Mouse (Mus musculus) c-Kit-positive CD71-negative TER-119-negative erythroid progenitor cells, embryonic 14.5 days (primary cell): ENCODE data around the gene Nr1d1.
A peak's percentile ranks its signal among the peaks of the same experiment; 100 is the strongest.
"Not testable (repeated sequence)": the region's sequence is repeated elsewhere in the genome, so short reads cannot be mapped to it uniquely, and the experiment has no call there.

Source experiments
- DNase-seq: peaks from one replicate; pipeline ENCODE4 v3.0.0-alpha.2; 2013; ENCODE audit warnings: low read depth

Gene Nr1d1

DNA sequence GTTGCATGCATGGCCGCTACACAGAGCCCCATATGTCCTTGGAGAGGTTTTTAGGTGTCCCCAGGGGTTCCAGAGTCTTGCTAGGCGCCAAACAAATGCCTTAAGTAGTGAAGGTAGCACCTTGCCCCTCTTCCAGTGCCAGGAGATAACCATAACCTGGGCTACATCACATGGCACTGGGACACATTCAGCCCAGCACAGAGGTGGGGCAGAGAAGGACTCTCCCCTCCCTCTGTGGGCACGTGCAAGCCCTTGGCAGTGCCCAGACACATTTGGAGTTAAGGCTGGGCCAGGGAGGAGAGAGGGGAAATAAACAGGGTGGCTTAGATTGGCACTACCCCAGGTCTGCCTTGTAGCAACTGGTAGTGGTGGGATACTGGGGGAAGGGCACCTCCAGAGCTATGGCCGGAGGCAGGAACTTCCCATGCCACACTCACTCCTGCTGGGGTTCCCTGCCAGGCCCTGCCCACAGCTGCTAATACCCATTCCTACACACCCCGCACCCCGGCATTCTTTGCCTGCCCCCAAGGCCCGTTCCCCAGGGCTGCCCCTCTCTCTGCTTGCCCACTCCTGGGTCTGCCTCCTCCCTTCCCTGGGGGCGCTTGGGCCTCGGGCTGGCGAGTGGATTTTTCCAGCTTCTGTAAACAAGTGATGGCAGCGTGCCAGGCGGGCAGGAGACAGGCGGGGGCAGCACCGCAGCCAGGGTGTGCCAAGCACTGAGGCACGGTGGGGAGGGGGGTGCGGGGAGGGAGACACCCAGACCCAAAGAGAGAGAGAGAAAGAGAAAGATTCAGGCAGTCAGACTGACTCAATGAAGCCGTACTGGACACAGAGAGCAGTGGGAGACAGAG, 24.6 kb downstream of the Nr1d1 start:
- no peak for DNase-seq

DNA sequence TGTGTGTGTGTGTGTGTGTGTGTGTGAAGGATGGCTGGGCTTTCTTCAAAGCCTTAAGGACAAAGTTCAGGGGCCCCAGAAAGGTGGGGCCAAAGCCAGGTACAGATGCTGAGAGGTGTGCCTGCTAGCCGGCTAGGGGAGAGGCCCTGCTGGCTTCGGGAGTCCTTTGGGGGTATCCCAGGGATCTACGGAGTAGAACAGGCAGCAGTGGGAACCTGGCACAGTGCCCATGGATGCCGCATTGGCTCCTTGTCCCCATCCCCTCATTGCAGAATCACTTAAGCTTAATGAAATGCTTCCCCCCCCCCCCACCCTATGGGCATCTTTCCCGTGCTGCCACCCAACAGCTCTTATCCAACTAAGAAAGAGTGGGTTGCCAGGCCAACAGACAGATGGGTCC, 25.4 kb downstream of the Nr1d1 start:
- DNase-seq: no peak

DNA sequence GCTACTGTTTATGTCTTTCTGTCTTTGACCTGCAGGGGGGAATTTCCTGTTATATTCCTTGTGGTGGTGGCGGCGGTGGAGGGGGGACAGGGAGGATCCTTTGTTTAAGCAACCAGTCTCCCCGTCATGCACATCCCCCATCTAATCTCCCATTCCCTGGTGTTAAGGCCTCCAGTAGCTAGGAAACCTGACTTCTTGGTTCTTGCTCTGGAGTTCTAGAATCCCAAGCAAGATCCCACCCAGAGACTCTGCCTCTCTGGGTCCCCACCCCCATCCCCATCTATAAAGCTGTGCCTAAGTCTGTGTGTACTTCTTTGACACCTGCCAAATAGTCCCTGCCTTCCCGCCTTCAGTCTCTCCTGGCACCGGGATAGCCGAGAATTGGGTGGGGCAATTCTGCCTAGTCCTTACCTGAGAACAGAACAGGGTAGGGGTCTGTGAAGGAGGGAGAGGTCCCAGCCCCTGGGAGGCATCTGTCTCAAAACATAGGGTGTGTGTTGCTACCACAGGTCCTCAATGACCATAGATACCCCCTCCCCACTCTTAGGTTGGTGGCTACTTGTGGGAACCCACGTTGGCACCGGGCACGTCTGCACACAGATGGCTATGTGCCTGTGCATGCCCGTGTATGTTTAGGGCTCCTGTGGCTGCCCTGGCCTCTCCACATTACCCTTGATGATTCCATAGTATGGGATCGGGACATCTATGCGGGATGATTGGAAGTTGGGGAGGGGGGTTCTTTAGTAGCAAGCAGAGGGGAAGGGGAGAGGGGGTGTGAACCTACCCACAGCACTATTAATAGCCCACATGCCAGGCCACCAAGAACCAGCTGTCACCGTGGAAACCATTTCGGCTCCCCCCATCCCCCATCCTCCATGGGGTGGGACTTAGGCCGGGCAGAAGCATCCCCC, 26.4 kb downstream of the Nr1d1 start:
- DNase-seq: no peak

DNA sequence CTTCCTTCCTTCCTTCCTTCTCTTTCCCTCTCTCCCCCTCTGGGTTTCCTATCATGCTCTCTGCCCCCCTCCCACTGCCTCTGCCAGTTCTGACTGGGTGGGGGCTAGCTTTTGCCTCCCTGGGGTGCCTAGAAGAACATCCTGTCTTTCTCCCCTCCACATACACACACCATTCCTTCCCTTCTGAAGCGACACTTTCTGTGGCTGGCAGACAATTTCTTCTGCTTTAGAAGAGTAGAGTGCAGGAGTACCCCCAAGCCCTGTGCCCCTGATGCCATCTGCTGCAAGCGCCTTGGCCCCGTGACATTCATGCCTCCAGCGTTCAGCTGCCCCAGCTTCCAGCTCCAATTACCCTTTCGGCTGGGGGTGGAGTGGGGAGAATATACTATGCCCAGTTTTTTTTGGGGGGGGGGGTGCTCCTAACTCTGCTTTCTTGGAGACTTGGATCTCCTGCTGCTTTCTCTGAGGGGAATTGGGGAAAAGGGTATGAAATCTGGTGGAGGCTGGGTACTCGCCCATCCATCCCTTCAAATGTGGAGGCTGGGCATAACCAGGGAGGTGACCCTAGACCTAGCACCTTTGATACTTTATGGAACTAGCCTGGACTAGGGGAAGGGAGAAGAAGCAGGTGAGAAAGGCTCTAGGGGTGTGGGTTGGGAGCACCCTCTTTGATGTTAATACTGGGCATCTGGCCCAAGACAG, 27.2 kb downstream of the Nr1d1 start:
- no peak for DNase-seq

DNA sequence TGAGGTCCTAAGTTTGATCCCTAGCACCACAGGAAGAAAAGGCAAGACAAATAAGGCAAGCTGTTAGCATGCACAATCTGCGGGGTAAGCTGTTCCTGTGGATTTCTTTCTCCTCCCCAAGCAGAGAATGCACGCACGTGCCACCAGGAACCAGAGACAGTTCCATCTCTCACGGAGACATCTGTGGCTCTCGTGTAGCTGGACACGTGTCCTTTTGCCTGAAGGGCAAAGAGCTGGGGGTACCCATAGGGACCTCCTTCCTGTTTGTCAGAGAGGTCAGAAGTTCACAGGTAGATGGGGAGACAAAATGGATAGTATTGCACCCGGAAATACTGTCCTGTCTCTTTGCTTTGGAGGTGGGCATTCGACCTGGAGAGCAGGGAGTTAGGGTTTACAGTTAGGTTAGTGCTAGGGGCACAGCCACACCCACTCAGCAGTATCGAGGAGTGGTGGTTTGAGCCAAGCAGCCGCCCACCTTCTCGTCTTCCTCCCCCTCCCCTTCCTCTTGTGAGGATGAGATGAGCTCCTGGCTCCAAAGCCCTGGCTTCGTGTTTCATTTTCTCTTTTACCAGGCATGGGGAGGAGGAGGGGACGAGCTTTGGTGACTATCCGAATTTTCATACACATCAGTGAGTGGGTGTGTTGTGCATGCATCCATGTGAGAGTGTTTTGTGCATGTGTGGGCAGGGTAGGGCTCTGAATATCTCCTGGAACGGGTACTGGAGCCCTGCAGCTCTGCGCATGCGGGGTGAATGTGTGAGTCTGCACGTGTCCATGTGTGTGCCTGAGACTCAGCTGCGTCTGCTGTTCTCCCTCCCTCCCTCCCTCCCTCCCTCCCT, 28.1 kb downstream of the Nr1d1 start:
- DNase-seq: peak; percentile 76

DNA sequence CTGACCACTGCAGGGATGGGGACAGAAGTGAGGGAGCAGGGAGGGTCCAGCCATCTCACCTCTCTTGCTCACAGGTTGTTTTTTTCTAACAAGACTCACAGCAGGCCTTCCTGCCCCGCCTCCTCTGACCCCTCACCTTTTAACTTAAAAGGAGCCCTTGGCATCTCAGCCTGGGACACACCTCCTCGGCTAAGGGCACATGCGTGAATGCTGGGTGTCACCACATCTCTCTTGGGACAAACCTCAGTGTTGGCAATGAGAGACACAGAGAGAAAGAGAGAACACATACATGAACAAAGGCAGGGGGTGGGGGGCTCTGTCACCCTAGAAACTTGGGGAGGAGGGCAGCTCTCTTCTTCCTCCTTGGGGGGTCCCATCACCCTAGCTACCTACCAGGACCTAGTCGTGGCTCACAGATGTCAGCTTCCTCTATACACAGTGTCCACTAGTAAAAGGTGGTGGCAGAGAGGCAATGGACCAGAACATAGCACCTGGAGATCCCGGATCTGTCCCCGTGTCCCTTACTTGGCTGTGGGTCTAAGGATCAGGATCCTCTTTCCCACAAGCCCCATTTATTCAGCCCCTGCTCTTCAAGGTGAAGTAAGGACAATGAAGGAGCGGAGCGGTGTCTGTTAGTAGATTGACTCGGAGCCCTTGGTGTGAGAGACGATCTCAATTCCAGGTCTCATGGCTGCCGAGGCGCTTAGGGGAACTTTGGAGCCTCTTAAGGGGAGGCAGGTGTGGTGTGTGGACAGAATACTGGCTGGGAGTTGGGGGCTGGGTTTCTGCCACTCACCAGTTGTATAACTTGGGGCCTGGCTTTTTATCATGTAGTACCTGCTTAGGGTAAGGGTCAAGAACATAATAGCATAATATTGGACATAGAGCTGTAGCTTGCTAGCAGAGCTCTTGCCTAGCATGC, 28.9 kb downstream of the Nr1d1 start:
- DNase-seq: no peak

DNA sequence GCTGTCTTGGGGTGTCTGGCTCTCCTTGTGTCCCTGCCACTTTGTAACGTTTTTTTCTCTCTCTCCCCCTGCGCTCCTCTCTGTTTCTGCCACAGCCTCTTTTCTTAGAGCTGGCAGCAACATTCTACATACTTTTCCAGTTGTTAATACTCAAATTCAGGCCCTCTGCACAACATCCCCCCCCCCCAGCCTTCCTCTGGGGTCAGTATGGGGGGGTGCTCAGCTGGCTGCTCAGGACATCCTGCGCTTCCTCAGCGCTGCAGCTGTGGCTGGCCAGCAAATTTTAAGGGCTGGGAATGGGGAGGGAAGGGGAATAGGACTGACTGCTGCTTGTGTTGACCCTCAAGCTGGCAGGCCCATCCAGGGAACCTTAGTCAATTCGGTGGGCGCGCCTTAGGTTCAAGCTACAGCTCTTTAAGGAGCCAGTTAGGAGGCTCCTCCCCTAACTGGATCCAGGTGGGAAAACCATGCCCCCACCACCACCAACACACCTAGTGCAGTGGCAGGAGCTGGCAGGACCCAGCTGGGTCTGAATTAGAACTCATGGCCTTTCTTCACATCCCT, 30.6 kb downstream of the Nr1d1 start:
- no peak for DNase-seq

DNA sequence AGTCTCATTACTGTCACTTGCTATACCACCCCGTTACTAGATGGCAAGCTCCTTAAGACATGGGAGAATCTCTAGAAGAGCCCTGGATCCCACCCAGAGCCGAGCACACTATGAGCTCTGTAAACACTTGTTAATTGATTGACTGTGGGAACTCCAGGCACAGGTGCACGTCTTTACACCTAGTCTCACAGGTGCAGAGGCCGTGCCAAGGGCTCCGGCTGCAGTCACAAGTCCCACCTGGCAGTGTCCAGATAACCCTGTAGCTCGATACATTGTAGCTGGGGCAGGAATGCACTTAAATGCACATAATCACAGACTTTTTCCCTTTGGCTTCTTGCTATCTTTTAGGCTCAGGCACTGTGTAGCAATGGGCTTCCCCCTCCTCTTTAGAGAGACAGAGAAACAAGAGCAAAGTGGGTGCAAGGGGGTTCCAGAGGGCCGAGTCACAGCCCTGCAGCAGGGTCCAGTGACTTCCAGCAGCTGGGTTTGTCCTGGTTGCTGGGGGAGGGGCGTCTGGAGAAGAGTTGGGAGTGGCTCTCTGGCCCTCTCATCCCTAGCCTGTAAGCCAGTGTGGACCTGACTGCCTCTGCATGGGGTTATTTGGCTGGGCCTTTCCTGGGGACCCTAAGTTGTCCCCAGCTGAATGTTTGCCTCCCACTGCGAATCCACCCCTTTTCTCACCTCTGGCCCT, 31.3 kb downstream of the Nr1d1 start:
- DNase-seq: no peak

DNA sequence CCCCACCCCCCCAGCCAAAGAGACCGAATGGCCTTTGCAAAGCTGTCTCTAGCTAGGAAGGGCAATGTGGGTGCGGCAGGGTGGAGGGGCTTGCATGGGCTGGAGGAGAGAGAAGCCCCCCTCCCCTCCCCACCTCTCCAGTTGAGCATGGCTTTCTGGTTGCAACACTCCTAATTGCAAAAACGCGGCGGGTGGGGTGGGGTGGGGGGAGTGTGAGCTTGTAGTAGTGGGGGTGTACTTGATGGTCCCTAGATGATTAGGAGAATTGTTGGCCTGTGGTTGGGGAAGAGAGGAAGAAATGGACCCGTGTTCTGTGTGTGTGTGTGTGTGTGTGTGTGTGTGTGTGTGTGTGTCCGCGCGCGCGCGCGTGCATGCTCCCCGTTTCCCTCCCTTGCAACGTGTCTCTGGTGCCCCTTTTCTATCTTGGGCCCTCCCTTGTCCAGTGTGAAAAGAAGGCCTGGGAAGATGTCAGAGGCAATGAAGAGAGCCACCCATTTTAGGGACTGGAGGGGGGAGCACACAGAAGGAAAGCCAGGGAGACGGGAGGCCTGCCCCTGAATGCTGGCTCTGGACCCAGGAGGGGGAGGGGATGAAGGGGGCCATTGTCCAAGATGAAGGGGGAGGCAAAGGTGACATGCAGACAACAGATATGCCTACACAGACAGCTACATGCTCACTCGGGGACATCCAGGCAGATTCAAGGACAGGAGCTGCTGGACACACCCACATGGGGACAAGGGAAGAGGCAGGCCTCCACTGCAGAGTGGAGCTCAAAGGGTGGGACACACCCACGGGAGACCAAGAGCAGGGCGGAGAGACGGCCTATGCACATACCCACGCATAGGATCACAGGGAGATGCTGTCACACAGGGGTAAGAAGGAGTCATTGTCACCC, 32.5 kb downstream of the Nr1d1 start:
- DNase-seq: no peak

DNA sequence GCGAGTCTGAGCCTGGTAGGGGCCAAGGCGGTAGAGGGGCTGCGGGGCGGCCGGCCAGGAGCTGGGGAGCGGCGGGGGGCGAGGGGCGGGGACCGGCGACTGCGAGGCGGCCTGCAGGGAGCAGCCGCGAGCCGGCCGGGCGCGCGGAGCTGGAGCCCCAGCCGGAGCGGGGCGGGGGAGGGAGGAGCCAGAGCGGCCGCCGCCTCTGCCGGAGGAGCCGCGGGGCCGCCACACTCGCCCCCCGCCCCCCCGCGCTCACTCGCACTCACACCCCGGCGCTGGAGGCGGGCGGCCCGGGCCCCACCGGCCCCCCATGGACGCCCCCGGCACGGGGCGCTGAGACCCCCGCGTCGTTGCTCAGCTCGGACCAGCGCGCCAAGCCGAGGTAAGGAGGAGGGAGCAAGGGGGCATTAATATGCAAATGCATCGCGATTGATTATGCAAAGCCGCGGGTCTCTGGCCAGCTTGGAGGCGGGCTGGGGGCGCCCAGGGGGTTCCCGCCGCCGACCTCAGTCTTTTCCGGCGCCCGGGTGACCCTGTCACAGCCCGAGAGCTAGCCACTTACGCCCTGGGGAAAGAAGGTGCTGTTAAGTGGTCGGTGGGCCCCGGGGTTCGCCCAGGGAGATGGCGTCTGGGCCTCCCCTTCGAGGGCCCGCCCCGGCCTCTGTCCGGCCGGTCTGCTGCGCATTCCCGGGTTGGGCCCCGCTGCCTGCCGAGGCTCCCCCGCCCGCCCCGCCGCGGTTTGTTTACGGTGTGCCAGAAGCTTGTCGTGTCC, 33.3 kb downstream of the Nr1d1 start:
- no peak for DNase-seq

DNA sequence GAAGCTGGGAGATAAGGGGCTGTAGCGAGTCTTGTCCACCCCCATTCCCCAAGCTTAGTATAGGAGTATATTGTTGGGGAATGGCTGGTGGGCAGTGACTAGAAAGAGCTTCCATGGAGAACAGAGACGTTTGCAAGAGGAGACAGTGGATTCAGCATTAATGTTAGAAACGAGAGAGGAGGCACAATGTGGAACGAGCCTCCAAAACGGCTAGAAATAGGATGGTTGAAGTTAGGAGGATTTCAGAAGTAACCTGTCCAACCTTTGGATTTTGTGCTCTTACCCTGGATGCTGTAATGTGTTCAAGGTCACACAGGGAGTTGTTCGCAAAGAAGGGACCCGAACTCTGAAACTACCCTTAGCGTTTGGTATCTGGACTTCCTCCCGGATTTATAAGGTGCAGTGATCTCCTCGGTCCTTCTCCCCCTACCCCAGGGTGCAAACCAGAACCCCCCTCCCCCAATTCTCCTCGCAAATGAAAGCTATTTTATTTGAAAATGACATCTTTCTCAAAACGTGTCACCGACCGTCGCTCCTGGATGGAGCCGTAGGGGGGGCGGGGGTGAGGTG, 34.0 kb downstream of the Nr1d1 start:
- DNase-seq: no peak

DNA sequence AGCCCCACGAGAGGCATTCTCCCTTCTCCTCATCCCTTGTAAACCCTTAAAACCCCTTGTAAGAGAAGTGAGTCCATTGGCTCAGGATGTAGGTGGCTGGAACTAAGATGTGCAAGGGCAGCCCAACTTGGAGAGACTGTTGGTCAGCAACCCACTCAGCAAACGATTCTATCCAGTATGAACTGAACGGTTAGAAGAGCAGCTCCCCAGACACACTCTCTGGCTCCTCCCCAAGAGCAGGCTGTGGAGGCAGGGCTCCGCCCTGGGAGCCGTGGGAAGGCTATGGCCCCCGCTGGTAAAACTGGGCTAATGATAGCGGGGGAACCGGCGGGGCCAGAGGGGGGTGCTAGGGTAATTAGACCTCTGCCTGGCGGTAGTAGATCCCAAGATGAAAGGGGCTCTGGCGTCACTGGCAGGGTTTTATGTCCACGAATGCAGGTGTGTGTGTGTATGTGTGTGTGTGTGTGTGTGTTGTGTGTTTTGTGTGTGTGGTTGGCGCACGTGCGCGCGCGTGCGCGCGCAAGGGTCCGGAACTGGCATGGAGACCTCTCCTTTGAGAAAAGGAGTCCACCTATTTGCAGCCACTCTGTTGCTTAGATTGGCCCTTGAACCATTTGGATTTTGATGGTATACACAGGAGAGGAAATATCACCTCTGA, 34.6 kb downstream of the Nr1d1 start, which contains the start of gene Thra:
Gene Thra, plus strand, starts transcription at position 246 of the 658 bp plus-strand sequence.
- no peak for DNase-seq

DNA sequence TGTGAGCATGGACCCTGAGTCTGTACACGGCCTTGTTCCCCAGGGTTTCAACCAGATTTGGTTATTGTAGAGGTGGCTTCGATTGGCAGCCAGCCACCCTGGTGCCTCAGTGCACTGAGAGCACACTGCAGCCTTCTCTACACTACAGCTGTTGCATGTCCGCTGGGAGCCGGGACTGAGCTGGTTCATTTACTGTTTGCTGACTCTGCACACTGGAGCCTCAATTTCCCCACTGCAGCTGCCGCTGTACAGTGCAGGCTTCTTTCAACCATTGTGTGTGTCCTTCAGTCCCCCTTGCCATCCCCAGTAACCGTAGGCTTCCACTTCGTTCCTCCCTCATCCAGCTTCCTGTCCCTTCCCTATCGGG, 35.1 kb downstream of the Nr1d1 start:
- no peak for DNase-seq

DNA sequence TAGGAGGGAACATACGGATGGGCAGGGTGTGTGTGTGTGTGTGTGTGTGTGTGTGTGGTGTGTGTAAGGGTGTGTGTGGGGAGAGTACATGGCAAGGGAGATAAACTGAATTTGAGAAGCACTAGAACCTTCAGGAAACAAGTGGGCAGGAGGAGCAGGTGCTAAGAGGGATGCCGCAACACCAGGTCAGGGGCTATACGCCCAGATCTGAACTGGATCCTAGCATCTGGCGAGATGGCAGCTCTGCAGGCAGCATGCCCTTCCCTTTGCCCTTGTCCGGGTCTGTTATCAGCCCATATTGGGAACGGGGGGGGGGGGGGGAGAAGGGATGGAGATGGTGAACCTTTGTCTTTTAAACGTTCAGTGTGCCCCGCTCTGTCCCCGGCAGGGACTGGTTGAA, 36.2 kb downstream of the Nr1d1 start:
- DNase-seq: no peak

DNA sequence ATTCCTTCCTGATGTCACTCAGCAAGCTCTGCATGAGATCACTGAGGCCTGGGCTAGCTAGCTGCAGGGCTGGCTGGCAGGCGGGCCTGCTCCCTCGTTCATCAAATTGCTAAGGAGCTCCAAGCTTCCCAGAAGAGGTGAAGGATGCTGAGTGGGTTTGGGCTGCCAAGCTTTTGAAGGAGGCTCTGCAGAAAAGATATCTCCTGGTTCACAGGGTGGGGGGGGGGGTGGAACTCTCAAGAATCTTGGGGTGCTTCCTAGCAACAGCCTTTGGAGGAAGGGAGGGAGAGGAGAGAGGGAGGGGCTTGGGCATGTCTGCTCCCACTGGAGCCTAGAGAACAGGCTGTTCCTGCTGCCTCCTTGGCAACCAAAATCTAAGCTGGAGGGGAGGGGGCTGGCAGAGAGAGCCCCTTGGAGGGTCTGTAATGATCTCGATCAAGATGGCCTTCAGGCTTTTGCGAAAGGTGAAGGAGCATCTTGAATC, 36.7 kb downstream of the Nr1d1 start:
- no peak for DNase-seq

DNA sequence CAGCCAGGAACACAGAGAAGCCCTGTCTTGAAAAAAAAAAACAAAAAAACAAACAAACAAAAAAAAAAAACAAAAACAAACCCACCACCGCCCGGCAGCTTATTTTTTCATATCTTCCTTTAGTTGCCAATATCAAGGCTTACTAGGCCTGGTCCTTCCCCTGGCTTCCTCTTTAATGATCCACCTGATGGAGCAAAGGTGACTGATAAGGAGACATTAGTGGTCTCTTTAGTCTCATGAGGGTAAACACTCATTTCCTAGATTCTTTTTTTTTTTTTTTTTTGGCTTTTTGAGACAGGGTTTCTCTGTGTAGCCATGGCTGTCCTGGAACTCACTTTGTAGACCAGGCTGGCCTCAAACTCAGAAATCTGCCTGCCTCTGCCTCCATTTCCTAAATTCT, 37.9 kb downstream of the Nr1d1 start:
- not testable (repeated sequence) for DNase-seq

DNA sequence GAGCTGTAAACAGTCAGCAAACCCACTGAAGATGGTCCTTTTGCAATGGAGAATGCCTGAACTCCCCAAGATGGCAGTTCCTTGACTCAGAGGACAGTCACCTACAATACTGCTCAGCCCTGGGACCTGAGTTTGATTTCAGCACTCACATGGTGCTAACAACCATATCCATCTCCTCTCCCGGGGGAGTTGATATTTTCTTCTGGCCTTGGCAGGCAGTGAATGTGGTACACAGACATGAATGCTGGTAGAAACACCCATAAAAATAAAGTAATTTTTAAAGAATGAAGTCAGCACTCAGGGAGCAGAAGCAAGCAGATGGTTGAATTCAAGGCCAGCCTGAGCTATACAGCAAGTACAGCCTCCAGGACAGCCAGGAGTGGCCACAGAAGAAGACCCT, 39.0 kb downstream of the Nr1d1 start:
- DNase-seq: no peak
